Mouse (Mus musculus): ENCODE results near the gene Gucy2c. TPM values are rescaled to one million over a fixed set of nuclear protein-coding genes. Genes with fewer than 3 reads are reported as not detected.

The Gucy2c gene
- total and polyA plus RNA-seq, 2 experiments from 2014 or later: not detected

GRCm38 (mm10) chr6:136807395-136808013, 25.9 kb upstream of the Gucy2c start:
- H3K9ac ChIP-seq (replicated peaks; ENCODE audit: low read depth, low read length): peak overlapping the region; percentile 5; the same call in 1 of the 2 replicates
- DNase-seq (ENCODE audit: low spot score) (no peak), ATAC-seq (ENCODE audit: insufficient read depth, low read depth) (no peak)
- H3K9me3 ChIP-seq (replicated peaks; ENCODE audit: control insufficient read depth, low read length): no peaks in the 10 kb centered on the region
- H3K27ac ChIP-seq (ENCODE audit: low read depth): peak overlapping the region; percentile 60
- WGBS: 21% methylated on average over 18 of the region's 18 CpGs
- peaks cover 17% of the 10 kb centered on the region for H3K4me1 ChIP-seq (ENCODE audit: control insufficient read depth, insufficient read depth)
- H3K27me3 ChIP-seq (ENCODE audit: control insufficient read depth, insufficient read depth, low read length): no peaks in the 10 kb centered on the region
- TF ChIP-seq CTCF (IDR thresholded peaks at IDR 0.05; ENCODE audit: low read depth) (no peak), EP300 (IDR thresholded peaks at IDR 0.05; ENCODE audit: low read depth) (no peak)
- peaks cover 6% of the 10 kb centered on the region; the same call in 1 of the 2 replicates for H3K36me3 ChIP-seq (replicated peaks; ENCODE audit: control insufficient read depth, insufficient read depth, low read length)
- peak overlapping the region; percentile 91 for H3K4me2 ChIP-seq (ENCODE audit: low read depth, low read length)
- peak overlapping the region; percentile 90 for H3K4me3 ChIP-seq (ENCODE audit: low read depth, low read length)

GRCm38 (mm10) chr6:136806819-136807218, 25.3 kb upstream of the Gucy2c start:
- H3K27ac ChIP-seq (ENCODE audit: low read depth): no peak overlapping the region
- H3K9ac ChIP-seq (replicated peaks; ENCODE audit: low read depth, low read length): no peak overlapping the region
- H3K4me2 ChIP-seq (ENCODE audit: low read depth, low read length): no peak overlapping the region
- H3K4me1 ChIP-seq (ENCODE audit: control insufficient read depth, insufficient read depth): peaks cover 17% of the 10 kb centered on the region
- 76% methylated on average over 5 of the region's 5 CpGs for WGBS
- H3K4me3 ChIP-seq (ENCODE audit: low read depth, low read length): no peak overlapping the region
- no peak for DNase-seq (ENCODE audit: low spot score)
- no peaks in the 10 kb centered on the region for H3K9me3 ChIP-seq (replicated peaks; ENCODE audit: control insufficient read depth, low read length)
- no peaks in the 10 kb centered on the region for H3K27me3 ChIP-seq (ENCODE audit: control insufficient read depth, insufficient read depth, low read length)
- no peaks in the 10 kb centered on the region for H3K36me3 ChIP-seq (replicated peaks; ENCODE audit: control insufficient read depth, insufficient read depth, low read length)
- TF ChIP-seq CTCF (IDR thresholded peaks at IDR 0.05; ENCODE audit: low read depth): no peak
- no peak for TF ChIP-seq EP300 (IDR thresholded peaks at IDR 0.05; ENCODE audit: low read depth)
- ATAC-seq (ENCODE audit: insufficient read depth, low read depth): no peak

GRCm38 (mm10) chr6:136805409-136805775, 23.8 kb upstream of the Gucy2c start:
- TF ChIP-seq EP300 (IDR thresholded peaks at IDR 0.05; ENCODE audit: low read depth): no peak
- H3K27me3 ChIP-seq (ENCODE audit: control insufficient read depth, insufficient read depth, low read length): no peaks in the 10 kb centered on the region
- DNase-seq (ENCODE audit: low spot score) (no peak), ATAC-seq (ENCODE audit: insufficient read depth, low read depth) (no peak)
- no peak overlapping the region for H3K4me2 ChIP-seq (ENCODE audit: low read depth, low read length)
- H3K9ac ChIP-seq (replicated peaks; ENCODE audit: low read depth, low read length): no peak overlapping the region
- no peaks in the 10 kb centered on the region for H3K36me3 ChIP-seq (replicated peaks; ENCODE audit: control insufficient read depth, insufficient read depth, low read length)
- H3K4me1 ChIP-seq (ENCODE audit: control insufficient read depth, insufficient read depth): peaks cover 17% of the 10 kb centered on the region
- H3K27ac ChIP-seq (ENCODE audit: low read depth): peak overlapping the region; percentile 99; the same call in 1 of the 2 replicates
- H3K9me3 ChIP-seq (replicated peaks; ENCODE audit: control insufficient read depth, low read length): no peaks in the 10 kb centered on the region
- H3K4me3 ChIP-seq (ENCODE audit: low read depth, low read length): no peak overlapping the region
- WGBS: 85% methylated on average over 1 of the region's 1 CpGs

- Histone ChIP-seq H3K4me3 (ENCODE audit: low read depth, low read length) (peak overlapping the region; percentile 67), H3K4me1 (ENCODE audit: control insufficient read depth, insufficient read depth) (peaks cover 17% of the 10 kb centered on the region), H3K36me3 (replicated peaks; ENCODE audit: control insufficient read depth, insufficient read depth, low read length) (no peaks in the 10 kb centered on the region), H3K9ac (replicated peaks; ENCODE audit: low read depth, low read length) (peak overlapping the region; percentile 81), H3K4me2 (ENCODE audit: low read depth, low read length) (peak overlapping the region; percentile 73), H3K9me3 (replicated peaks; ENCODE audit: control insufficient read depth, low read length) (no peaks in the 10 kb centered on the region), H3K27me3 (ENCODE audit: control insufficient read depth, insufficient read depth, low read length) (no peaks in the 10 kb centered on the region), H3K27ac (ENCODE audit: low read depth) (peak overlapping the region; percentile 99)
- DNase-seq (ENCODE audit: low spot score) (peak; percentile 31), ATAC-seq (ENCODE audit: insufficient read depth, low read depth) (no peak)
- TF ChIP-seq CTCF (IDR thresholded peaks at IDR 0.05; ENCODE audit: low read depth): no peak
- TF ChIP-seq EP300 (IDR thresholded peaks at IDR 0.05; ENCODE audit: low read depth): no peak
- WGBS: 24% methylated on average over 9 of the region's 9 CpGs
Observed at GRCm38 (mm10) chr6:136804705-136805408, 23.3 kb upstream of the Gucy2c start.

- Histone ChIP-seq H3K36me3 (replicated peaks; ENCODE audit: control insufficient read depth, insufficient read depth, low read length) (no peaks in the 10 kb centered on the region), H3K9me3 (replicated peaks; ENCODE audit: control insufficient read depth, low read length) (no peaks in the 10 kb centered on the region), H3K4me3 (ENCODE audit: low read depth, low read length) (peak within 1 kb of the TSS; percentile 67), H3K9ac (replicated peaks; ENCODE audit: low read depth, low read length) (peak within 1 kb of the TSS; percentile 81), H3K27ac (ENCODE audit: low read depth) (peak within 1 kb of the TSS; percentile 99), H3K4me1 (ENCODE audit: control insufficient read depth, insufficient read depth) (peaks cover 10% of the 10 kb centered on the region), H3K27me3 (ENCODE audit: control insufficient read depth, insufficient read depth, low read length) (no peaks in the 10 kb centered on the region), H3K4me2 (ENCODE audit: low read depth, low read length) (peak within 1 kb of the TSS; percentile 73)
- WGBS: under 1% methylated on average over 50 of the region's 50 CpGs
- TF ChIP-seq EP300 (IDR thresholded peaks at IDR 0.05; ENCODE audit: low read depth) (peak; percentile 68), CTCF (IDR thresholded peaks at IDR 0.05; ENCODE audit: low read depth) (no peak)
- peak; percentile 71 for ATAC-seq (ENCODE audit: insufficient read depth, low read depth)
- peak; percentile 90 for DNase-seq (ENCODE audit: low spot score)
Observed at GRCm38 (mm10) chr6:136803739-136804633, 22.4 kb upstream of the Gucy2c start, which contains the start of gene Hist4h4. Gene Hist4h4 (minus strand): TSS chr6:136804415.

All from heart, postnatal 0 days (tissue).